Mouse (Mus musculus): ENCODE measurements around the gene Olfr123.

DNA sequence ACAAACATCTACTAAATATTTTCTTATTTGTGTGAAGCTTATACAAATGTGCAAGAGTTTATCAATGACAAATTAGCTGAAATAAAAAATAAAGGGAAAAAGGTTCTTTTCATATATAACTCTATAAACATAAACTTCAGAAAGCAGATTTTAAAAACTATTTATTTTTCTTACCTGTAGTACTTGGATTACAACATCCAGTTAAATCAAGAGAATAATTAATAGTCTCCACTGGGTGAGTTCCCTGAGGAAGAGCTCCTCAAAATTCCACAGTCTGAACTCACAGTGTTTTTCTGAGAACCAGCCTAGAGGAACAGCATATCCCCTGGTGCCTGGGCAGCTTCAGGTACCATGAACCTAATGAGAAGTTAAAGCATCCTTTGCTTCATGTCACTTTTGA, 39.3 kb downstream of the Olfr123 start, which contains the start of gene Olfr125:
- TF ChIP-seq POLR2A (IDR thresholded peaks at IDR 0.05; ENCODE audit: insufficient read depth, low read length) = no peak
- TF ChIP-seq EP300 (IDR thresholded peaks at IDR 0.05; ENCODE audit: insufficient read depth, low read depth, low read length) = no peak
- TF ChIP-seq CTCF (IDR thresholded peaks at IDR 0.05; ENCODE audit: low read depth, low read length) = no peak

Measured in ES-Bruce4 (cell line).